1 mouse cellular context compared by ENCODE assay signal in the genomic region with DNA sequence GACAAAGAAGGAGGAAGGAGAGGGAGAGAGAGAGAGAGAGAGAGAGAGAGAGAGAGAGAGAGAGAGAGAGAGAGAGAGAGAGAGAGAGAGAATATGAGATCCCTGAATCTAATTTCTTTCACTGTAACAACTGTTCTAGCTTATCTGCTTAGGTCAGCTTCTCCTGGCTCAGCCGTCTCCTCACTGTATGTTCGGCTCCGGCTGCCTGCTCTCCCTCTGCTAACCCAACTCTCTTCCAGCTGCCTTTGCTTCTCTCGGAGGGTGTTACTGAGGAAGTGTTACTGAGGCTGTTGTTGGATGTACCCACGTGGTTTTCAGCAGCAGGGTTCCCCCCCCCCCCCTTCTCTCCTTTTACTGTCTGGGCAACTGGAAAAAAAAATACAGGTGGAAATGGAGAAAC.
TF ChIP-seq lines count a peak whose summit lies in the region.

No protein-coding gene starts in this region.

TF ChIP-seq in MEL, 35 proteins besides CTCF, POLR2A, EP300 and RAD21:
- no peak for TF ChIP-seq ELF1 (IDR thresholded peaks at IDR 0.05; ENCODE audit: low read depth, low read length)
- 0 out of 2 replicates have a peak, but pooled peaks have one; percentile 27 for TF ChIP-seq MAFK (IDR thresholded peaks at IDR 0.05; ENCODE audit: borderline replicate concordance, low read depth, low read length)
- peak; percentile 13; the same call in 1 of the 2 replicates for TF ChIP-seq SMC3 (IDR thresholded peaks at IDR 0.05; ENCODE audit: low read depth, low read length)
- TF ChIP-seq TAL1 (IDR thresholded peaks at IDR 0.05; ENCODE audit: low read length): peak; percentile 41; the same call in 1 of the 2 replicates
- peak; percentile 72 for TF ChIP-seq MAX (IDR thresholded peaks at IDR 0.05; ENCODE audit: low read length)
- TF ChIP-seq JUND (IDR thresholded peaks at IDR 0.05; ENCODE audit: low read depth, low read length): peak; percentile 94
- peak; percentile 91 for TF ChIP-seq MXI1 (IDR thresholded peaks at IDR 0.05; ENCODE audit: low read depth, low read length)
- peak; percentile 47; the same call in 1 of the 2 replicates for TF ChIP-seq MYC (IDR thresholded peaks at IDR 0.05; ENCODE audit: low read depth, low read length)
- no peak for TF ChIP-seq E2F4 (IDR thresholded peaks at IDR 0.05; ENCODE audit: borderline replicate concordance, low read depth, low read length)
- peak; percentile 62 for TF ChIP-seq USF1 (IDR thresholded peaks at IDR 0.05; ENCODE audit: low read depth, low read length)
- TF ChIP-seq SIN3A (IDR thresholded peaks at IDR 0.05; ENCODE audit: low read length): peak; percentile 66
